Mouse (Mus musculus): Measurements from ENCODE around the gene Ccr4. TPM values are rescaled to one million over a fixed set of nuclear protein-coding genes. Genes with fewer than 3 reads are reported as not detected.
A peak's percentile ranks its signal among the peaks of the same experiment; 100 is the strongest.
"Not testable (repeated sequence)": the region's sequence is repeated elsewhere in the genome, so short reads cannot be mapped to it uniquely, and the experiment has no call there.

Gene Ccr4
- total RNA-seq, 2 experiments from 2014 or later, result not detected

DNA sequence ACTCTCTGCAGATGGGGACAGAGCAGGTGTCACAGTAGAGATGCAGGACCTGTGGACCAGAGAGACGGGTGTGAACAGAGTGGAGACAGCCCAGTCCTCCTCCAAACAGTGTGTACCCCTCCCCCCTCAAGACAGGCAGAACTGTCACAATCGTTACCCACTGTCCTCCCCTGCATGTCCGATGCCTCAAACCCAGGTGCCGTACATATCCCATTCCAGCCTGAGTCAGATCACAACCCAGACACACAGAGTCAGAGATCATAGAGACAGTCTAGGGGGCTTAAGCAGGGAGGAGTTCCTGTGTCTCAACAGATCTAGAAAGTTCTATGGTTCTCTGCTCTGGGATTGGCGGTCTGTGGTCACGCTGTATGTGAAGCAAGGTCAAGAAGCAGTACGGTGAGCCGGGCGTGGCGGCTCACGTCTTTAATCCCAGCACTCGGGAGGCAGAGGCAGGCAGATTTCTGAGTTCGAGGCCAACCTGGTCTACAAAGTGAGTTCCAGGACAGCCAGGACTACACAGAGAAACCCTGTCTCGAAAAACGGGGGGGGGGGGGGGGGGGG, 20.4 kb upstream of the Ccr4 start:
- no peak for ATAC-seq (replicated peaks; ENCODE audit: poor library complexity)

DNA sequence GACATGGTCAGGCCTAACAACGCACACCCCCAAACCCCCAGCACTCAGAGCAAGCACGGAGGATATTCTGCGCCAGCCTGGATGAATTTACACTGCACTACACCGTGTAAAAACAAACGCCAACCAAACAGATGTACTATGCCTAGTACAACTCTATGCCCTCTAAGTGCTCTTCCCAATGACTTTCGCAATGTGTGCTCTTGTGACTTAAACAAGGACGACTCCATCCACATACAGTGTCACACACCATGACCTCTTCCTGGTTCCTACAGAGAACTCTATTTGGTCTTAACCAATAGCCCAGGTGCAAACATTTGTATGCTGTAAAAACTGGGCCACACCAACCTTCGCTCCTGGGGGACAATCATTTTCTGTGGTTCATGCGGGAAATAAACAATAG, 17.8 kb upstream of the Ccr4 start:
- peak; percentile 18; the same call in 1 of the 2 replicates for ATAC-seq (replicated peaks; ENCODE audit: poor library complexity)

DNA sequence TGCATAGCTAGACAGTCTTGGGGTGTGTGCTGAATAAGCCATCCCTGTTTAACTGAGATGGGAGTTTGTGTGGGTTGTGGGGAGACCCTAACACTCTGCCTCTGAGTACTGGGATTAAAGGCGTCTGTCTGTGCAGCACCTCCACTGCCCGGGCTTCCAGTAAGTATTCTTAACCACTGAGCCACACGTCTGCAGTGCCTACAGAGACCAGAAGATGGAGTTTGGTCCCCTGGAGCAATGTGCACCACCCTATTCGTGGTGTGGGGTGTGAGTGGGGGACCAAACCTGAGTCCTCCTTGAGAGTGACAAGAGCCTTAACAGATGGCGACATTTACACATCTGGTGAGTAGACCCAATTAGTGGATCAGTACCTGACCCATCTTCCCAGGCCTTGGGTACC, 17.3 kb upstream of the Ccr4 start:
- peak; percentile 50; the same call in 1 of the 2 replicates for ATAC-seq (replicated peaks; ENCODE audit: poor library complexity)

DNA sequence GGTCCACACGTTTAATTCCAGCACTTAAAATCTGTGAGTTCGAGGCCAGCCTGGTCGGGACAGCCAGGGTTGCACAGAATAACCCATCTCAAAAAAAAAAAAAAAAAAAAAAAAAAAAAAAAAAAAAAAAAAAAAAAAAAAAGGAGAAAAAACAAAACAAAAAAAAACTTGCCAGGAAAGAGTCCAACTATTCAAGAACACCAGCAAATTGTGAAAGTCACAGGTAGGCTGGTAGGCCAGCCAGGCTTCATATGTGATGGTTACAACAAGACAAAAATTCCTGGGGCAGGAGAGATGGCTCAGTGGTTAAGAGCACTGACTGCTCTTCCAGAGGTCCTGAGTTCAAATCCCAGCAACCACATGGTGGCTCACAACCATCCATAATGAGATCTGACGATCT, 15.8 kb upstream of the Ccr4 start:
- ATAC-seq (replicated peaks; ENCODE audit: poor library complexity), result not testable (repeated sequence)

DNA sequence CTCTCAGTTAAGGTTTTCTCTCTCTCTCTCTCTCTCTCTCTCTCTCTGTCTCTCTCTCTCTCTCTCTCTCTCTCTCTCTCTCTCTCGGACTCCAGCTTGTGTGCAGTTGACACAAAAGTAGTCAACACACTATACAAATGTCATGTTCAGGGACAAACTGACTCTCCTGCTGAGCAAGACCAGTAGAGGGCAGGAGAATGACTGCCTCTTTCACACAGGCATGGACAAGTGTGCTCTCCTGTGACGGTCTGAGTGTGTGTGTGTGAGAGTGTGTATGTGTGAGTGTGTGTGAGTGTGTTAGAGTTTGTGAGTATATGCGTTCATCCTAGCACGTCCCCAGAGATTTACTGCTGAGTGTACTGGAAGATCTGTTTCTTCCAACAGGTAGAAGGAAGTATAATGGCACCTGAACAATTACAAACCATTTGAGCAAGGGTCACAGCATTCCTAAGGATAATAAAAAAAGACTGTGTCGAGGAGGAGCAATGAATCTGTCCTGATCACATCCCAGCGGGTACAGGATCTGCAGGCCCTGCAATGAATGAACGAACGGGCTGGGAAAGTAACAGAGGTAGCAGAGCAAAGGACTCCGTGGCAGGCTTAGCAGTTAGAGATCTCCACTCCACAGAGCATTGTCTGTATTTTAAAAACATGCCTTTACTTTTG, 14.2 kb upstream of the Ccr4 start:
- ATAC-seq (replicated peaks; ENCODE audit: poor library complexity), result no peak

DNA sequence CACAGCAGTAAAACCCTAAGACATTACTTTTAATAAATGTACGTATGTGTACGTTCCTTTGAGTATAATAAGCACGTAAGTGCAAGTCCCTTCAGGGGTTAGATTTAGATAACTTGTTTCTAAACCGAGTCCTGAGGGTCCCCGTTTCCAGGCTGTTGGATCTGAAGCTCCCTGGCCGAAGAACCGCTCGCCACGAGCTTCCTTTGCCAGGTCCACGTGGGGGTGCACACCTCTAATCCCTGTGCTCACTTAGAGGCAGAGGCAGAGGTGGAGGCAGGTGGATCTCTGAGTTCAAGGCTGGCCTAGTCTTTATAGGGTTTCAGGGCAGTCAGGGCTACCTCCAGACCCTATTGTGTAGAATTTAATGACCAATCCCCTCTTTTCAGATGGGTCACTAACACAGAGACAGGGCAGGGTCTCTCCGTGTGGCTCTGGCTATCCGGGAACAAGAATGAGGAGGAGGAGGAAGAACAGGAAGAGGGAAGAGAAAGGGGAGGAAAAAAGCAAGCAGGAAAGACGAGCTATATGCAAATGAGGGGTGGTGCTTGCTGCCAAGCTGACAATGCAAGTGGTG, 13.3 kb upstream of the Ccr4 start:
- ATAC-seq (replicated peaks; ENCODE audit: poor library complexity), result no peak

DNA sequence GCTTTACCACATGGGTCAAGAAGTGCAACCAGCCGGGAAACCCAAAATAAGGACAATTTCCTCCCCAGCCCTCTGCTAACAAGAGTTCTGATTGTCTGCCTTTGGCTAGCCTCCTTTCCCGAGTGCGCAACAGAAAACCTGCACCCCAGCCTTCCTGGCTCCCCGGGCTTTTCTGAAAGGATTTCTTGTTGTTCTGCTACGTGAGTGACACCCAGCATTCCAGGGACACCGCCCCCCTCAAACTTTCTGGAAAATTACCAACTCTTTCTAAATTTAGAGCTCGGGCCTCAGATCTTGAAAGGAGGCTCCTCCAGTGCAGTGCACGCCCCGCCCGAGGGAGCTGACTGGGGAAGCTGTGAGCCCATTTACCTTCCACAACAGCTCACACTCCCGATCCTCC, 10.6 kb upstream of the Ccr4 start, which contains the start of gene C130032M10Rik:
TSS of gene C130032M10Rik (plus strand) at position 334 of the 400 bp plus-strand sequence.
- no peak for ATAC-seq (replicated peaks; ENCODE audit: poor library complexity)

DNA sequence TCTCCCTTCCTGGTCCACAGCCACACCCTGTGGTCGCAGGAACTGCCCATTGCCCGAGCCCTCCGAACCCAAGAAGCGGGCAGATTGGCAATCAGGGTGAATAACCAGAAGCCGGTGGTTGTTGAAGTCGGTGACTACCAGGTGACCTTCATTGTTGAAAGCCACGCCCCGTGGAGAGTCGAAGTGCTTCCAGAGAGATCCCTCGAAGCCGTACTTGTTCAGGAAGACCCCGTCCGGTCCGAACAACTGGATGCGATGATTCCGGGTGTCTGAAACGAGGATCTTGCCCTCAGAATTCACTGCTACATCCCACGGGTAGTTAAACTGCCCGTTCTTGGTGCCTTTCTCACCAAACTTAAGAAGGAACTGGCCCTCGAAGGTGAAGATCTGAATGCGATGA, 8.1 kb upstream of the Ccr4 start:
- ATAC-seq (replicated peaks; ENCODE audit: poor library complexity), result no peak

DNA sequence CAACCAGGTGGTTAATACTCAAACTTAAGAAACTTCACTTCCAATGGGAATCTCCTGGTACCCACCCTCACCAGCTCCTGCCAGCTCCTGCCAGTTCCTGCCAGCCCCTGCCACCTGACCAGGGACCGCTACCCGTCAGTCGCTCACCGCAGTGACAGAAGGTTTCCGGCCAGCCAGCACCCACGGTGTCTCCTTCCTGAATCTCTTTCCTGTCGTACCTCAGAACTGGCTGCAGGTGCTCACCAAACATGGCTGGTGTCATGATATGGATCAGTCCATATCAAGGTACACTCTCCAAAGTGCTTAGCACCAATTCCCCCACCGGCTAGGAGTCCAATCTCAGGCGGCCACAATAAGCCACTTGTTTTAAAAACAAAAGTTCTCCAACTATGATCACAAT, 5.1 kb upstream of the Ccr4 start:
- peak; percentile 32; the same call in 1 of the 2 replicates for ATAC-seq (replicated peaks; ENCODE audit: poor library complexity)

DNA sequence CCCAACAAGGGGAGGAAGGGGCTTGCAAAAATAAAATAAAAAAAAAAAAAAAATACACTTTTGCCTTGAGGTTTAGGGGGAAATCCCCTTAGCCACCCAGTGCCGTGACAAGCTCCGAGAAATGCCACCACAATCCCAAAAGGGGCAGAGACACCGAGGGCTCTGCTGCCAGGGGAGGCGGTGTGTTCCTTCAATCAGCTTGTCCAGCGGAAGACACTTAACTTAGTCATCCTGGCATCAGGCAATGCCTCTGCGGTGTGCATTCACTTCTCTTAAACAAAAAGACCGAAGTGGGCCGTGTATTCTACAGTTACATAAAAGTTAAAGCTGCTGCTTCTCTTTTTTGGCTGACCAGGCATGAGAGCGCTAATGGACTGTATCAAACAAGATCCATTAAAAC, 2.7 kb upstream of the Ccr4 start:
- ATAC-seq (replicated peaks; ENCODE audit: poor library complexity), result peak; percentile 74

DNA sequence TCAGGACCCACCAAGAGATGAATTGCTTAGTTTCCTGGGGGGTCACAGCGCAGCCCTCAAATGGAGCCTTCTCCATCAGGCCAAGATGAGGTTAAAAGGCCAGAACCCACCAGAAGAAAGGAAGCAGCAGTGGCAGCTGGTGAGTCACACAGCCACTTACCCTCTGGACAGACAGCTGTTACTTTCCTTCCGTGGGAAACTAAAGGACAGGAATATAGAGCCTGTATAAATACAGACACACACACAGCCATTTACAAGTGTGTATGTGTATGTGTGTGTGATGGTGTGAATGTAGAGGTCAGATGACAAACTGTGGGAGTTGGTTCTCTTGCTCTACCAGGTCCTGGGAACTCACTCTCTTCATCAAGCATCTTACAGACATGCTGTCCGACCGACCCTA, 1.8 kb upstream of the Ccr4 start:
- no peak for ATAC-seq (replicated peaks; ENCODE audit: poor library complexity)

DNA sequence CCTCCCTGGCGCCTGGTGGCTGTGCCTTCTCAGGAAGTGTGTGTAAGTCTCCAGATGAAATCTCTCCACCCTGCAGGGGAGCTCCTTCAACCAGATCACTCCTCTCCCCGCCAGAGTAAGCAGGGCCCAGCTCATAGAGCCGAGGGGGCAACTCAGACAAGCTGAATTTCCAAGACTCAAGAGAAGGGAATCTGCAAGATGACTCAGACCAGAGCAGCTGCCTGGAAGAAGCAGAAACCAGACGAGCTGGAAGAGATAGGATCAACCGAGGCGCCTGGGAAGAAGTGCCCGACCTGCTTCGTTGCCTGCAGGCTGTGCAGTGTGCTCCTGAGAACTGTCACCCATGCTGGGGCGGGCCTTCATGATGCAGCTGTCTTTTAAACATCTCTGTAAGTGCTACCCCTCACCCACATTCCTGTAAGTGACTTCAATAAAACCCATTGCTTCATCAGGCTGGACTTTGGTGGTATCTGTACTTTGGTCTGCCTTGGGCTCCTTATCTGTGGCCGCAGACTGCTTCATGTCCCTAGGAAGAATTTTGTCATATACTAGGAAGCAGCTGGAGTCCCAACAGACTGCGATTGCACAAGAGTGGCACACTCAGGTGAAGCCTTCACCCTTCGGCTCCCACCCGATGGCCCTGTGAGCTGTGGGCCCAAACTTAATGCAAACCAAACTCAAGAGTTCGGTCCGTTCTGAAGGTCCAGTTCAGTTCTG, 1.8 kb downstream of the Ccr4 start:
- ATAC-seq (replicated peaks; ENCODE audit: poor library complexity), result peak; percentile 27

DNA sequence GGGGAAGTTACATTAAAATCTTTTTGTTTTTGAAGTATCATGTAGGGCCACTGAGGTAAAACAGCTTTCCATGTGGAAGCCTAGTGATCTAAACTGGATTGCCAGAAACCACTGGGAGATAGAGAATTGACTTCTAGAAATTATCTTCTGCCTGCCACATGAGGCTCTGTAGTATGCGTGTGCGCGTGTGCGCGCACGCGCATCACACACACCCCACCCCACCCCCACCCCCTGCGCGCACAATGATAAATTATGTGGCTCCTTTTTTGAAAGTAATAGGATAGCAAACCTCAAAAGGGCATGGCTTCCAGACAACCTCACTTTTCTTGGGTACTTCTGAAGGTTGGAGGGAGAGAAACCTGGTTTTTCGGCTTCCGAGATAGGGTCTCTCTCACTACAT, 2.8 kb downstream of the Ccr4 start:
- no peak for ATAC-seq (replicated peaks; ENCODE audit: poor library complexity)

DNA sequence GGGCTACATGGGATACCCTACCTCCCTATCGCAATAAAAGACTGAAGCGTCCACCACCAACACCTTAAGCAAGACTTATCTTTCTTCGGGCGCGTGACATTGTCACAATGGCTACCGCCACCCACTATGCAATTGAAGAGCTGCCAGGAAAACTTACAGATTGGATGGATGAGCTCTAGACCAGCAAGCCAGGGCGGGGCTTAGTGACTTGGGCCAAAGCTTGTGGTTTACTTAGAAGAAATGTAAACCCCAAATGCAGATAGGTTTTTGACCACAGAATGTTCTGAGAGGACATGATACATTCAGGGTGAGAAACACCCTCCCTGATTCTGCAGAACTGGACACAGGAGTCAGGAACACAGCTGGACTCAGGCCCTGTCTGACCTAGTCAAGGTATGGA, 3.6 kb downstream of the Ccr4 start:
- ATAC-seq (replicated peaks; ENCODE audit: poor library complexity), result peak; percentile 52

DNA sequence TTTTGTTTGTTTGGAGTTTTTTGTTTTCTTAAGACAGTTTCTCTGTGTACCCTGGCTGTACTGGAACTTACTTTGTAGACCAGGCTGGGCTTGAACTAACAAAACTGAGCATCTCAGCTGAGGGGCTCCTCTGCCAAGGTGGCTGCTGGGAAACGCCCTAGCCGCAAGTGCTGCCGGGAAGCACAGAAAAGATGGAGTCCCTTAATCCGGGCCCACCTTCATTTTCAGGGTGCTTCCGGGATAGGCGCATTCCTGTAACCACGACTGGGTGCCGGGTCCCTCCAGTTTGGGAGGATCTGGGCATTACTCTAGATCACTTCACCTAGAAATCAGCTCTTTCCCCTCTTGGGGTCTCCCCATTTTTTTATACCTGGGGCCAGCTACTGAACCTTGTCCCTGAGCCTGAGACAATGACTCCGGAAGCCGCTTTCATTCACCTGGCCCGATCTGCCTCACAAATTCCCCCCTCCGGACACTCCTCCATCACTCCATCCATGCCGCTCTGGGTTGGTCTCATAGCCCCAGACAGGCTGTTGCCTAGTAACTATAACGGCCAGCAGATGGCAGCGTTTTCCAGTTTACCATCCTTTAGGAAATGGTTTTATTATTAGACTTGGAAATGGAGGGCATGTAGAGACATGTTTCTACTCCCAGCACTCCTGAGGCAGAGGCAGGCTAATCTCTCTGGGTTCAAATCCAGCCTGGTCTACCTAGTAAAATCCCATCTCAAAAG, 4.8 kb downstream of the Ccr4 start:
- peak; percentile 52 for ATAC-seq (replicated peaks; ENCODE audit: poor library complexity)

DNA sequence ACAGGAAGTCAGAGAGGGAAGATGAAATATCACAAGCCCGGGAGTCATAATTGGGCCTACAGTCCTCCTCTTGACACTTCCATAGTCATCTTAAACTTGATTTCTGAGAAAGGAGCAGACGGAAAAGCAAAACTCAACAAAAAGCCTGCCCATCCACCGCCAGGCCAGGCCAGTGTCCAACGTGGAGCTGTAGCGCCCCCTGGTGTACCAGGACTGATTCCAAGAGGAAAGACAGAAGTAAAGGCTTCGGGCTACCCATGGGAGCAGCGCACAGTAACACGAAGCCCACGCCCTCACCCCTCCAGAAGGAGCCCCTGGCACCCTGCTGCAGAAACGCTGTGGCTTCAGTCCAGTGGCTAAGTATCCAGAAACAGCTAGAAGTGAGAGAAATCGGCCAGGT, 6.5 kb downstream of the Ccr4 start:
- peak; percentile 68 for ATAC-seq (replicated peaks; ENCODE audit: poor library complexity)

DNA sequence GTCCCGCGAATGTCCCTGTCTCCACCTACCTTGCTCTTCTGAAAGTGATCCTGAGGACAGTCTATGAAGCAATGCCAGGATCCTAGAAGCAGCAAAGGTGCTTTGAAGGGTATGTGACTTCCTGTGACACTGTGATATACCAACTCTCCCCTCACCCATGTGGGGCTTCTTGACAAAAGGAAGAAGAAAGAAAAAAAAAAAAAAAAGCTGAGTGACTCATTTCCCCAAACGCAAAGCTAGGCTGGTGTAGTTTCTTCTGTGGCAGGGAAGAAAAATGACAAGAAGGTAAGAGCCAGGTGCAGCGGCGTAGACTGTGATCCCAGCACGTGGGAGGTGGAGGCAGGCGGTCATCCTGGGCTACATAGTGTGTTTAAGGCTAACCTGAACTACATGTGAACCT, 8.2 kb downstream of the Ccr4 start:
- ATAC-seq (replicated peaks; ENCODE audit: poor library complexity), result no peak

DNA sequence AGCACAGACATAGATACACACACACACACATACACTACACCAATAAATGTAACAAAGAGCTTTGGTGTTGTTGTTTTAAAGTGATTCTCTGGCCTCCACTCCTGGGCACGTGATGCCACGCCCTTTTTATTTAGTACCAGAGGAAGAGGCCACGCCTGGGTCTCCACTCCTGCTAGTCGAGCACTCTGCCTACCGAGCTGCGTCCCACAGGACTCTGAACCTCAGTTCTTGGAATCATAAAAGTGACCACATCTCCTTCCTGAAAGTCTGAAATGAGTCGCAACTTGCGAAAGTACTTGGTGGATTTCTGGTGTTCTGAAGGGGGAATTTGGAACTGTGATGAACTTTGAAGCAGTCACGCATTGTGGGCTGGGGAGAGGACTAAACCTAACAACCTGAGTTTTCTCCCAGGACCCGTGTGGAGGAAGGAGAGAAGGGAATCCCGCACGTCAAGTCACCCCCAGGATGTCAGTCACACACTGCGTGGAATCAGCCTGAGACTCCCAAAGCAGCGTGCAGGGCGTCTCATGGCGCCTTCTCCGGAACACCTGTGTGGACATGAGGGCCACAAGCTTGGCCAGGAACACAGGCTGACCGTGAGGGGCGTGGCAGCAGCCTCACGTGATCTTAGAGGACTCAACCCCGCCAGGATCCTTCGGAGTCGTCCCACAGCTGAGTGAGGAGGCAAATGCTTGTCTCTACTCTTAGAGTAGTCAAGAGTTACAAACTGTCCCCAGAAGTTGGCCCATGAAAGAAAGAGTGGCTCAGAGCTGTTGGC, 17.0 kb downstream of the Ccr4 start:
- ATAC-seq (replicated peaks; ENCODE audit: poor library complexity), result no peak

DNA sequence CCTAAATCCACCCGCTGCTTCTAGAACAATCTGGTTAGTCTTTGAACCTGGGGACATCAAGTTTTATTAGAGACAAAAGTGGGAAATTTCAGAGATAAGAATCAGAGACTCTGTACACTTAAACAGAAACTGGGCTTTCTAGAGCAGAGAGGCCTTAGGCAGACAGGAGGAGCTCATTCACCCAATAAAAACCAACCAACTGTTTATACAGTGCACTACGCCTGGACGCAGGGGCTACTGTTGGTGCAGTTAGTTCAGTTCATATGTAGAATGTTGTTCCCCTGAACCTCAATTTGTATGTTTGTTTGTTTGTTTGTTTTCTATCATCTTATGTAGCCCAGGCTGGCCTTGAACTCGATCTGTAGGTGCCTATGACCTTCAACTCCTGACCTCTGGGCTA, 17.9 kb downstream of the Ccr4 start:
- ATAC-seq (replicated peaks; ENCODE audit: poor library complexity), result no peak

DNA sequence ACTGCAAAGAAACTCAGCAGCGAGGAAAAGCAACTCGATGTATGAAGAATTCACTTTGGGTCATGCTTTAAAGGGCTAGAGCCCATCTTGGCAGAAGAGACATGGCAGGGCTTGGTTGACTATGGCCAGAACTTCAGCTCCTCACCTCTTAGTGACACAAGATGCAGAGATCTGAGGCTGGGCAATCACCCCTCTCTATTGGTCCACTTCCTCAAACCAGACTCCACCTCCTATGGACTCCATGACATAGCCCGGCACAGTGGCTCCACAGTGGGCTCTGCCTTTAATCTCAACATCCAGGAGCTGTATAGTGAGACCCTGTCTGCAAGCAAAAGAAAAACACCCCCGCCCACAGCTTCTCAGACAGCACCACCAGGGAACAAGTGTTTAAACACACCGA, 19.9 kb downstream of the Ccr4 start:
- peak; percentile 52 for ATAC-seq (replicated peaks; ENCODE audit: poor library complexity)

All from megakaryocyte progenitor cell, adult 5-6 weeks (primary cell).